Mouse (Mus musculus) Muller cell, postnatal 12 days (primary cell): ENCODE data around the gene Cpa2.
A peak's percentile ranks its signal among the peaks of the same experiment; 100 is the strongest.

Source experiments
- DNase-seq: peaks from one replicate; pipeline ENCODE4 v3.0.0-alpha.2; 2015; ENCODE audit errors: inconsistent ontology term

The Cpa2 gene

GRCm38 (mm10) chr6:30547656-30548306 lies 6.4 kb downstream of the Cpa2 start:
- peak; percentile 70 for DNase-seq

DNA sequence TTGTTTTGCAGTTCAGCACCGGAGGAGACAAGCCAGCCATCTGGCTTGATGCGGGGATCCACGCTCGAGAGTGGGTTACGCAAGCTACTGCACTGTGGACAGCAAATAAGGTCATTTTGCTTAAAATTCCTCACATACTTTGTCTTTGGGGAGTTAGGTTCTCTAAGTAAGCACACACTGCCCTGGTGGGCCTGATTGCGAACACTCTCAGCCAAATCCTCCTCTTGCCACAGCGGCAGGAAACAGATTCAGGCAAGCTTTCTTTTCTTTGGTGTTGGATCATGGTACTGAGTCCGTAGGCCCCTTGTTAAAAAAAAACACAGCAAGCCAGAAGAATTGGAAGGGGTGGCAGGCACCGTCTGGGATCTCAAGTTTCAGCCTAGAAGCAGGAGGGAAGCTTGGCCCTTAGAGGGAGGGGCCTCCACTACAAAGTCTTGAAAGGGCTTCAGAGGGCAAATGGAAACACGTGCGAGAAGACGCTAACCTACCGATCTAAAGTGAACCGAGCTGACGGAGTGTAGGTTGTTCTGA lies 7.9 kb downstream of the Cpa2 start:
- DNase-seq: peak; percentile 26

DNA sequence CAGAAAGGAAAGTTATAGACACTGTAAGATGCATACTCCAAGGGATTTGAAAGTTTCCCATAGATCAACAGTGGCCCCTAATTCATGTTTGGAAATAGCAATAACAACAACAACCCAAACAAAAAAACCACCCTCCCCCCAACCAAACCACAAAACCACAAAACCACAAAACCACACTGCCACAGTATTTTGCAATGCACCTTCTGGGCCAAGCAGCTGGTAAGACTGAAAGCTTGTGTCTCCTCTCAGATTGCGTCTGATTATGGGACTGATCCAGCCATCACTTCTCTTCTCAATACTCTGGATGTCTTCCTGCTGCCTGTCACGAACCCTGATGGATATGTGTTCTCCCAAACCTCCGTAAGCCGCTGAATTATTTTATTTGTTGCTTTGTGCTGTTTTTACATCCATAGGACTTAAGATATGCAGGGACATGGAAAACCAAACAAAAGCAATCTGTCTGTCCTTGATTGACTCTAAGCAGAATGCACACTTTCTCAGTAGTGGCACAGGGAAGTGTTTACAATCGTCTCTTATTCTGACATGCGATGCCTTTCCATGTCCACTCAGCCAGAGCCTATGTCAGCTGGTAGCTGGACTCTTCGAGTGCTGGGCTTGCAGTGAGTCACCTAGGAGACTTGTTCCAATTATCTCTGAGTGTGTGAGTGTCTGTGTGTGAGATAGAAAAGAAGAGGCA lies 9.3 kb downstream of the Cpa2 start:
- no peak for DNase-seq

- DNase-seq: no peak
Observed at GRCm38 (mm10) chr6:30551193-30551515, 9.8 kb downstream of the Cpa2 start.

GRCm38 (mm10) chr6:30551644-30552580 lies 10.5 kb downstream of the Cpa2 start:
- DNase-seq: no peak

GRCm38 (mm10) chr6:30552628-30553027 lies 11.2 kb downstream of the Cpa2 start:
- DNase-seq: no peak

DNA sequence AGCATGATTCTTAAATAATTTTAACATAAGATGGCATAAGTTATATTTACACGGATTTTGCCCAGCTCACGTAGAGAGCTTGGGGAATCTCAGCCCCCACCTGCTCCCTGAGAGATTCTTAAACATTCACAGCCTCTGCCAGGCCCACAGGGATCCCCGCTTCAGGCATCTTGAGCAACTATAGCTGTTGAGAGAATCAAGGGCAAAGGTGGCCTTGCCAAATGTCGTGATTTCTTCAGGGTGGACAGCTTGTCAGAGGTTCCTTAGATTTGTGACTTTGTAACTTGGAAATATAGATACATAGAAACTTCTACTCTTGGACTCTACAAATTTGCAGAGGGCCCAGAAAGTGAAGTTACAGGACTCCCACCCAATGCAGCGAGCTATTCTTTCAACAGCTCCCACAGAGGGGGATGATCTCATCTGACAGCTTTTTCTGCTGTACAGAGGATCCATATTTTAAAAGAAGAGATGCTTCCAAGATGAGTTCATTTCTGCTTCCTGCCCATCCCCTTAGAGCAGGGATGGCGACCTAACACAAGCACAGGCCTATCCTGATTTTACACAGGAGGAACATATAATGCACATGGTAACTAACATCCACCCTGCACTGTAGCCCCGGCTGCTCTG lies 12.1 kb downstream of the Cpa2 start:
- no peak for DNase-seq

- DNase-seq: no peak
Observed at GRCm38 (mm10) chr6:30554092-30554491, 12.7 kb downstream of the Cpa2 start.

DNA sequence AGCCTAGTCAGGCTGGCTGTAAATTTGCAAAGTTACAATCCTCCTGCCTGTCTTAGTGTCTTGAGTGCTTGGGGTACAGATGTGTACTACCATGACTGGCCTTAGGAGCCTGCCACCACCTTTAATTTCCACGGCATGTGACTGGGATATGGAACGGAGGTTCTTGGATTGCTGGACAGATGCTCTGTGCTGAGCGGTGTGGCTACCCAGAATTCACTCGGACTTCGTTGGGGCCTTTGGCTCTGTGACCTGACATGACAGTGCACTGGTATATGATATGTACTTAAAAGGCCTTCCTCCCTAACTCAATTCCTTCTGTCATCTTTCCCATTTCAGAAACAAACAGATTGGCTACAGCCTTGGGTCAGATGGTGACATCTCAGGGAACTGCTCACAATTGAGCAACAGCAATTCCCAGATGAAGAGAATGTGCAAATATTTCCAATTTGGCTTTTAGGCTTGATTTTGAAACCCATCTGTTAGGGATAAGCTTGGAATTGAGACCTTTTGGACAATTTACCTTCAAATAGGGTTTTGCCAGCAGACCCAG lies 13.3 kb downstream of the Cpa2 start:
- no peak for DNase-seq

GRCm38 (mm10) chr6:30556080-30556479 lies 14.7 kb downstream of the Cpa2 start:
- DNase-seq: peak; percentile 53

GRCm38 (mm10) chr6:30559726-30560125 lies 18.3 kb downstream of the Cpa2 start:
- no peak for DNase-seq

- no peak for DNase-seq
Observed at GRCm38 (mm10) chr6:30562132-30562531, 20.8 kb downstream of the Cpa2 start.

- DNase-seq: no peak
Observed at GRCm38 (mm10) chr6:30563575-30563974, 22.2 kb downstream of the Cpa2 start.

DNA sequence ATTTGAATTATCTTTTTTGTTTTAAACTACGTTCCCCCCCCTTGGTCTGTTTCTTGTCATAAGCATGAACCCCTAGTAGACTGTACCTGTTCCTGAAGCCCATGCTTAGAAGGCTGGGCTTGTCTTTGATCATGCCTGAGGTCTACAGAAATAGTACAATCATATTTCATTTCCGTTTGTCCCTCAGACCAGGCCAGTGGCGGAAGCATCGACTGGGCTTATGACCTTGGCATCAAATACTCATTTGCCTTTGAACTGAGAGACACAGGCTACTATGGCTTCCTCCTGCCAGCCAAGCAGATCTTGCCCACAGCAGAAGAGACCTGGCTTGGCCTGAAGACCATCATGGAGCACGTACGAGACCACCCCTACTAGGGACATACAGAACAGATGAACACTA lies 22.7 kb downstream of the Cpa2 start:
- no peak for DNase-seq

DNA sequence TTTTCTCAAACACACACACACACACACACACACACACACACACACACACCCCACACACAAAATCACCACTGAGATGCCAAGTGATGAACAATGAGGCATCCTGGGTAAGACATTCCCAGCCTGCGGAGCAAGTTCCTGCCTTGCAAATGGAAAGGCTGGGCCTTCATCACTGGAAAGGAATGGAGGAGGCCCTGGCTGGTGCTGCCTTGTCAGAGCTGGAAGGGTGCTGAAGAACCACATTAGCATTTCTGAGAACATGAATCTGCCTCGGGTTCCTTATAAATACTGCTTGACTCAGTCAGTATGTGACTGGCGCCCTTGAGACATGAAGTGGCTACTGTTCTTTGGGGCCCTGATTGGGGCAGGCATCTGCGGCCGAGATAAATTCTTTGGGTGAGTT lies 26.7 kb downstream of the Cpa2 start, which contains the start of gene Cpa4:
Cpa4 (plus strand) TSS at position 301 of the 400 bp plus-strand sequence.
- DNase-seq: no peak

DNA sequence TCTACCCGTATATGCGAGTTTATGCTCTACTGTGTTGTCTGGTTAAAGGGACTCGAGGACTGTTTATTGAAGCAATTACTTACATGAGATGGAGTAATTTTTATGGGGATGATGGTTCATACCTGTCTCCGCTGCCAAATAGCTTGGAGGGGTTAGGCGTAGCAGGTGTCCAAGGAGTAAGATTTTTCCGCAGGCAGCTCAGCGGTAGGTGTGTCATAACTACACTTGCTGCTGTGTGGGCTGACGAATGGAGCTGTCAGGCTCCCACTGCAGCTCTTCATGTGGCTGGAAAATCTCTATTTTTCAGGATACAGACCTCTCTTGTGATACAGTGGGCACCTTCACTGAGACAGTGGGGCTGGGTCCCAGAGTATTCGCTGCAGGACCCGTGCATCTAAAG lies 27.9 kb downstream of the Cpa2 start:
- no peak for DNase-seq

GRCm38 (mm10) chr6:30570012-30570411 lies 28.6 kb downstream of the Cpa2 start:
- DNase-seq: peak; percentile 72

DNA sequence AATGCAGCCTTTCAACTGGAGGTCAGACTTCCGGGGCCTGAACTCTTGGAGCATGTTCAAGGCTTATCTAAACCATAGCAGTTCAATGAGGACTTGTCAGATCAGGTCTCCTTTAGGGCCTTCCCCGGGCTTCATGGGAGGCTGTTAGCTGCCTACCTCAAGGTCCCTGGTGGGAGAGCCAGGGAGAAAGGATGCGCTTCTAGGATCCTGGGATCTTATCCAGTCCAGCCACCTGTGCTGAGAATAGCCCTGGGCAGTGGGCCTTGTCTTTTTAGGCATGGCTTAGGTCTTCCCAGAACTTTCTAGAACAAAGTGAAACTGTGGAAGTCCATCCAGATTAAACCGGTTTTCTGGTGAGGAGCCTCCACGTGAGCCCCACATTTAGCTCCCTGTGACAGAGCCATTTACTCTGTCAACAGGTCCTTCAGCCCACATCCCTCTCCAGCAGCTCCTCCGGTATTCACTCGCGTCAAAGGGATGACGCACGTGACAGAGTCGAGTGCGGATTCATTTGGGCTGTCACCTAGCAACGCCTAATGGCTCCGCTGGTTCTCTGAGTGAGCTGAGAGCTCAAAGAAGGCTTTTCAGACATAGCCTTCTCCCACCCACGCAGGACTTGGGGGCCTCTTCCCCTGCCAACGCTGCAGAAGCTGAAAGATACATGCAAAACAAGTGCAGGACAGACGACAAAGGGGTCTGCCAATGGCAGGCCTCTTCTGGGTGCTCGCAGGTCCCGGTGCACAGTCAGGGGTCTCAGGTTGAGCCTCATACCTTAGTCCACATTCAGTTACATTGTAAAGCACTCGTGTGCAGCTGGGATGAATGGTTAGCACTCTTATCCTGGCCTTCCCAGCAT lies 31.3 kb downstream of the Cpa2 start:
- peak; percentile 58 for DNase-seq

GRCm38 (mm10) chr6:30573380-30573779 lies 32.0 kb downstream of the Cpa2 start:
- DNase-seq: no peak

DNA sequence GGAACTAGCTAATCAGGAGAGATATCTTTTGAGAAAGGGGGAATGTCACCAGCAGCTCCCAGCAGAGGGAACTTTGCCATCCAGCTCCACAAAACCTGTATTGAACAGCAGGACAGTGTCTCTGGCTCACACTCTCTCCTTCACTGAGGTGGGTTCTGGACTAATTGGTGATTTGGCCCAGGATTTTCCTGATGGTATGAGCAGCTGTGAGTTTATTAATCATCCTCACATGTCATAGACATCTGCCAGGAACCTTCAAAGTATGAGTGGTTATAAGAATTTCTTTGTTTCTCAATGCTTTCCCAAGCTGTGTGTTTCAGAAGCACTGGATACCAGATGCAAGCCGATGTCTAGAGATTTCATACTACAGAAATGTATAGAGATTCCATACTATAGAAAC lies 33.6 kb downstream of the Cpa2 start:
- peak; percentile 36 for DNase-seq
